Mouse (Mus musculus): ENCODE measurements around the gene Cers6. TPM values are rescaled to one million over a fixed set of nuclear protein-coding genes. Genes with fewer than 3 reads are reported as not detected.
A peak's percentile ranks its signal among the peaks of the same experiment; 100 is the strongest.

Cers6 gene
- polyA plus RNA-seq, 1 experiment from 2014 or later = 28.3 TPM

GRCm38 (mm10) chr2:69011860-69012259 is 150.6 kb downstream of the Cers6 start:
- Histone ChIP-seq H3K27me3 (no peaks in the 10 kb centered on the region), H3K9ac (no peak overlapping the region), H3K4me2 (replicated peaks) (no peak overlapping the region), H3K9me3 (no peaks in the 10 kb centered on the region), H3K4me1 (peaks cover 12% of the 10 kb centered on the region), H3K36me3 (no peaks in the 10 kb centered on the region), H3K4me3 (no peak overlapping the region), H3K27ac (no peak overlapping the region)
- 96% methylated on average over 2 of the region's 2 CpGs for WGBS
- ATAC-seq (ENCODE audit: low FRiP score, low read depth) = no peak

- Histone ChIP-seq H3K27ac (no peak overlapping the region), H3K4me3 (no peak overlapping the region), H3K9ac (no peak overlapping the region), H3K9me3 (no peaks in the 10 kb centered on the region), H3K27me3 (no peaks in the 10 kb centered on the region), H3K36me3 (no peaks in the 10 kb centered on the region), H3K4me1 (peaks cover 12% of the 10 kb centered on the region), H3K4me2 (replicated peaks) (no peak overlapping the region)
- ATAC-seq (ENCODE audit: low FRiP score, low read depth) = no peak
- WGBS = 92% methylated on average over 9 of the region's 9 CpGs
Measured at GRCm38 (mm10) chr2:69014241-69014640, 153.0 kb downstream of the Cers6 start.

- Histone ChIP-seq H3K4me3 (no peak overlapping the region), H3K27me3 (no peaks in the 10 kb centered on the region), H3K36me3 (no peaks in the 10 kb centered on the region), H3K4me2 (replicated peaks) (no peak overlapping the region), H3K9ac (no peak overlapping the region), H3K4me1 (peaks cover 18% of the 10 kb centered on the region), H3K27ac (no peak overlapping the region), H3K9me3 (no peaks in the 10 kb centered on the region)
- ATAC-seq (ENCODE audit: low FRiP score, low read depth) = no peak
- 83% methylated on average over 9 of the region's 9 CpGs for WGBS
Measured at GRCm38 (mm10) chr2:69015172-69015724, 154.0 kb downstream of the Cers6 start.

GRCm38 (mm10) chr2:69015822-69016221 is 154.6 kb downstream of the Cers6 start:
- H3K27me3 ChIP-seq = no peaks in the 10 kb centered on the region
- no peaks in the 10 kb centered on the region for H3K9me3 ChIP-seq
- no peak for ATAC-seq (ENCODE audit: low FRiP score, low read depth)
- no peak overlapping the region for H3K4me2 ChIP-seq (replicated peaks)
- no peak overlapping the region for H3K27ac ChIP-seq
- no peak overlapping the region for H3K9ac ChIP-seq
- H3K4me1 ChIP-seq = peaks cover 23% of the 10 kb centered on the region
- no peaks in the 10 kb centered on the region for H3K36me3 ChIP-seq
- H3K4me3 ChIP-seq = no peak overlapping the region
- WGBS = 84% methylated on average over 5 of the region's 5 CpGs

- no peaks in the 10 kb centered on the region for H3K9me3 ChIP-seq
- no peak overlapping the region for H3K9ac ChIP-seq
- H3K4me2 ChIP-seq (replicated peaks) = no peak overlapping the region
- no peaks in the 10 kb centered on the region for H3K27me3 ChIP-seq
- H3K36me3 ChIP-seq = no peaks in the 10 kb centered on the region
- WGBS = 92% methylated on average over 13 of the region's 13 CpGs
- H3K4me3 ChIP-seq = no peak overlapping the region
- peaks cover 23% of the 10 kb centered on the region for H3K4me1 ChIP-seq
- no peak for ATAC-seq (ENCODE audit: low FRiP score, low read depth)
- no peak overlapping the region for H3K27ac ChIP-seq
Measured at GRCm38 (mm10) chr2:69019026-69019565, 157.9 kb downstream of the Cers6 start.

- no peaks in the 10 kb centered on the region for H3K36me3 ChIP-seq
- no peak overlapping the region for H3K27ac ChIP-seq
- no peak overlapping the region for H3K4me3 ChIP-seq
- no peaks in the 10 kb centered on the region for H3K9me3 ChIP-seq
- no peaks in the 10 kb centered on the region for H3K27me3 ChIP-seq
- H3K4me2 ChIP-seq (replicated peaks) = no peak overlapping the region
- no peak for ATAC-seq (ENCODE audit: low FRiP score, low read depth)
- H3K4me1 ChIP-seq = peaks cover 29% of the 10 kb centered on the region
- no peak overlapping the region for H3K9ac ChIP-seq
- 75% methylated on average over 6 of the region's 6 CpGs for WGBS
Measured at GRCm38 (mm10) chr2:69019821-69020489, 158.7 kb downstream of the Cers6 start.

GRCm38 (mm10) chr2:69020636-69021310 is 159.5 kb downstream of the Cers6 start:
- no peaks in the 10 kb centered on the region for H3K9me3 ChIP-seq
- peaks cover 29% of the 10 kb centered on the region for H3K4me1 ChIP-seq
- no peak overlapping the region for H3K4me3 ChIP-seq
- H3K4me2 ChIP-seq (replicated peaks) = peak overlapping the region; percentile 37
- H3K9ac ChIP-seq = no peak overlapping the region
- H3K27ac ChIP-seq = no peak overlapping the region
- no peaks in the 10 kb centered on the region for H3K36me3 ChIP-seq
- ATAC-seq (ENCODE audit: low FRiP score, low read depth) = peak; percentile 54; the same call in 1 of the 2 replicates
- 63% methylated on average over 4 of the region's 4 CpGs for WGBS
- H3K27me3 ChIP-seq = no peaks in the 10 kb centered on the region

- ATAC-seq (ENCODE audit: low FRiP score, low read depth) = no peak
- no peaks in the 10 kb centered on the region for H3K9me3 ChIP-seq
- no peaks in the 10 kb centered on the region for H3K27me3 ChIP-seq
- H3K9ac ChIP-seq = 0 out of 2 replicates have a peak overlapping the region, but pooled peaks have one; percentile 43
- peak overlapping the region; percentile 48; the same call in 1 of the 2 replicates for H3K27ac ChIP-seq
- 10% methylated on average over 4 of the region's 4 CpGs for WGBS
- H3K36me3 ChIP-seq = no peaks in the 10 kb centered on the region
- H3K4me3 ChIP-seq = no peak overlapping the region
- peaks cover 29% of the 10 kb centered on the region for H3K4me1 ChIP-seq
- peak overlapping the region; percentile 37 for H3K4me2 ChIP-seq (replicated peaks)
Measured at GRCm38 (mm10) chr2:69021516-69021915, 160.3 kb downstream of the Cers6 start.

- Histone ChIP-seq H3K36me3 (no peaks in the 10 kb centered on the region), H3K4me1 (peaks cover 27% of the 10 kb centered on the region), H3K27me3 (no peaks in the 10 kb centered on the region), H3K4me3 (no peak overlapping the region), H3K9me3 (no peaks in the 10 kb centered on the region), H3K4me2 (replicated peaks) (no peak overlapping the region), H3K9ac (no peak overlapping the region), H3K27ac (no peak overlapping the region)
- WGBS = 88% methylated on average over 2 of the region's 2 CpGs
- no peak for ATAC-seq (ENCODE audit: low FRiP score, low read depth)
Measured at GRCm38 (mm10) chr2:69024856-69025255, 163.6 kb downstream of the Cers6 start.

GRCm38 (mm10) chr2:69032562-69032961 is 171.3 kb downstream of the Cers6 start:
- Histone ChIP-seq H3K27ac (no peak overlapping the region), H3K4me3 (no peak overlapping the region), H3K4me2 (replicated peaks) (no peak overlapping the region), H3K4me1 (no peaks in the 10 kb centered on the region), H3K36me3 (no peaks in the 10 kb centered on the region), H3K9me3 (no peaks in the 10 kb centered on the region), H3K9ac (no peak overlapping the region), H3K27me3 (no peaks in the 10 kb centered on the region)
- no peak for ATAC-seq (ENCODE audit: low FRiP score, low read depth)
- WGBS = 67% methylated on average over 2 of the region's 2 CpGs

- H3K27me3 ChIP-seq = no peaks in the 10 kb centered on the region
- H3K4me2 ChIP-seq (replicated peaks) = no peak overlapping the region
- WGBS = 52% methylated on average over 4 of the region's 4 CpGs
- ATAC-seq (ENCODE audit: low FRiP score, low read depth) = no peak
- H3K9me3 ChIP-seq = no peaks in the 10 kb centered on the region
- no peak overlapping the region for H3K9ac ChIP-seq
- no peak overlapping the region for H3K27ac ChIP-seq
- no peaks in the 10 kb centered on the region for H3K4me1 ChIP-seq
- no peak overlapping the region for H3K4me3 ChIP-seq
- H3K36me3 ChIP-seq = no peaks in the 10 kb centered on the region
Measured at GRCm38 (mm10) chr2:69035457-69035856, 174.2 kb downstream of the Cers6 start.

- H3K9me3 ChIP-seq = no peaks in the 10 kb centered on the region
- 87% methylated on average over 2 of the region's 2 CpGs for WGBS
- H3K4me3 ChIP-seq = no peak overlapping the region
- no peaks in the 10 kb centered on the region for H3K27me3 ChIP-seq
- no peak overlapping the region for H3K27ac ChIP-seq
- H3K36me3 ChIP-seq = no peaks in the 10 kb centered on the region
- H3K9ac ChIP-seq = no peak overlapping the region
- H3K4me2 ChIP-seq (replicated peaks) = no peak overlapping the region
- H3K4me1 ChIP-seq = no peaks in the 10 kb centered on the region
- no peak for ATAC-seq (ENCODE audit: low FRiP score, low read depth)
Measured at GRCm38 (mm10) chr2:69037362-69037761, 176.1 kb downstream of the Cers6 start.

All from limb, embryonic 13.5 days (tissue).